Mouse (Mus musculus): ENCODE data around the gene Olfr1124. TPM values are rescaled to one million over a fixed set of nuclear protein-coding genes. Genes with fewer than 3 reads are reported as not detected.
"Not testable (repeated sequence)": the region's sequence is repeated elsewhere in the genome, so short reads cannot be mapped to it uniquely, and the experiment has no call there.

The Olfr1124 gene
- 0.06 and 0.14 TPM in 2 replicates for polyA plus RNA-seq (2016; fragmentation: Nextera tagmentation; extraction: Ambion mirVana)

DNA sequence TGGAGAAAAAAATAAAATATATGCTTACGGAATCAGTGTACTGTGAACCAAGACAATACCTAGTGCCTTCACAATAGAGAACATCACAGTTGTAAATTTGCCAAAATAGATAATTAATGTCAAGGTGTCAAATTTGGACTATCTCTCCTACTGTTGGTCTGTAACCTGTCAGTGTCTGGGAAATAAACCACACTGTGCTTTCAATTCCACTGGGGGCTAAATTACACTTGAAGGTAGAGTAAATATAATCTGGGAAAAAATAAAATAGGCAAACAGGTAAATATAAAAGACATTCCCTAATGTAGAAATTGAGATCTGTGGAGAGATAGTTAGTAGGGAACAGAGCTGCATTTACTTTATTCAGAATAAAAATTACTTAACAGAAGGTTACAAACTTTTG is at the start of gene Olfr1124:
Gene Olfr1124, plus strand, starts transcription at position 301 of the 400 bp plus-strand sequence.
- no peaks in the 10 kb centered on the region for H3K4me1 ChIP-seq
- H3K9me3 ChIP-seq = no peaks in the 10 kb centered on the region
- H3K27ac ChIP-seq (replicated peaks) = no peak within 1 kb of the TSS
- H3K27me3 ChIP-seq (replicated peaks; ENCODE audit: low read depth, poor library complexity, severe bottlenecking) = no peaks in the 10 kb centered on the region
- 95% methylated on average over 1 of the region's 1 CpGs for WGBS
- H3K36me3 ChIP-seq (replicated peaks) = no peaks in the 10 kb centered on the region
- no peak within 1 kb of the TSS for H3K4me3 ChIP-seq
- no peak for DNase-seq (ENCODE audit: low spot score)

DNA sequence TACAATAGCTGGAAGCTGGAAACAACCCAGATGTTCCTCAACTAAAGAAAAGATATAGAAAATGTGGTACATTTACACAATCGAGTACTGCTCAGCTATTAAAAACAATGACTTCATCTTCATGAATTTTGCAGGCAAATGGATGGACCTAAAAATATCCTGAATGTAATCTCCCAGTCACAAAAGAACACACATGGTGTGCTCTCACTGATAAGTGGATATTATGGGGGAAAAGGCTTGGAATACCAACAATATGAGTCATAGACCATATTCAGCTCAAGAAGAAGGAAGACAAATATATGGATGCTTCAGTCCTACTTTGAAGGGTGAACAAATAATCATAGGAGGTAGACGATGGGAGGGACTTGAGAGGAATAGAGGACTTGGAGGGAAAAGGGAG is 46.1 kb upstream of the Olfr1124 start:
- no peak for DNase-seq (ENCODE audit: low spot score)
- Histone ChIP-seq H3K4me3 (no peak overlapping the region), H3K27ac (replicated peaks) (no peak overlapping the region), H3K27me3 (replicated peaks; ENCODE audit: low read depth, poor library complexity, severe bottlenecking) (no peaks in the 10 kb centered on the region), H3K36me3 (replicated peaks) (no peaks in the 10 kb centered on the region), H3K9me3 (no peaks in the 10 kb centered on the region), H3K4me1 (no peaks in the 10 kb centered on the region)
- 88% methylated on average over 2 of the region's 2 CpGs for WGBS

GRCm38 (mm10) chr2:87385549-87385948 is 44.5 kb upstream of the Olfr1124 start, which contains the start of gene Olfr1122:
Olfr1122 (plus strand) TSS chr2:87385849.
- H3K27ac ChIP-seq (replicated peaks) = no peak within 1 kb of the TSS
- no peak for DNase-seq (ENCODE audit: low spot score)
- no peaks in the 10 kb centered on the region for H3K27me3 ChIP-seq (replicated peaks; ENCODE audit: low read depth, poor library complexity, severe bottlenecking)
- WGBS = 92% methylated on average over 2 of the region's 2 CpGs
- no peaks in the 10 kb centered on the region for H3K9me3 ChIP-seq
- no peak within 1 kb of the TSS for H3K4me3 ChIP-seq
- H3K4me1 ChIP-seq = no peaks in the 10 kb centered on the region
- no peaks in the 10 kb centered on the region for H3K36me3 ChIP-seq (replicated peaks)

- not testable (repeated sequence) for DNase-seq (ENCODE audit: low spot score); H3K27me3 ChIP-seq (replicated peaks; ENCODE audit: low read depth, poor library complexity, severe bottlenecking); H3K4me3 ChIP-seq; H3K9me3 ChIP-seq; H3K4me1 ChIP-seq; H3K27ac ChIP-seq (replicated peaks); H3K36me3 ChIP-seq (replicated peaks)
- 90% methylated on average over 5 of the region's 5 CpGs for WGBS
Observed at GRCm38 (mm10) chr2:87393605-87394004, 36.5 kb upstream of the Olfr1124 start.

- H3K36me3 ChIP-seq (replicated peaks); H3K27ac ChIP-seq (replicated peaks); H3K4me1 ChIP-seq; H3K9me3 ChIP-seq; H3K4me3 ChIP-seq; DNase-seq (ENCODE audit: low spot score); H3K27me3 ChIP-seq (replicated peaks; ENCODE audit: low read depth, poor library complexity, severe bottlenecking): not testable (repeated sequence)
- WGBS = 90% methylated on average over 7 of the region's 7 CpGs
Observed at GRCm38 (mm10) chr2:87394686-87395085, 35.4 kb upstream of the Olfr1124 start.

DNA sequence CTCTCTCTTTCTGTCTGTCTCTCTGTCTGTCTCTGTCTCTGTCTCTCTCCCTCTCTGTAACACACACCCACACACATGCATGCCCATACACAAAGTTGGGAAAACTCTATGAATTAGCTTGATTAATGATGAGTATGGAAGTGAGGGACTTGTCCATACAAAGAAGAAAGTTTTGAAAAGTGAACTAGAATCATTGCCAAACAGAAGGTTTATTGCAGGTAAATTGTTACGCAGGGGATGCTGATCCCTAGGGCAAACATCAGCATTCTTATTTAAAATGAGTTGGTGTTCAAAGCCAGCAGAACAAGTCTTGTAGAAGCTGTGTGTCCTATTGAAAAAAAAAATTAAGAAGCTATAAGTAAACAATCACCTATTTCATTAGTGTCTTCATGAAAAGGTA is 13.7 kb upstream of the Olfr1124 start, which contains the start of gene Olfr1123:
Gene Olfr1123, plus strand, starts transcription at position 301 of the 400 bp plus-strand sequence.
- Histone ChIP-seq H3K36me3 (replicated peaks) (no peaks in the 10 kb centered on the region), H3K27ac (replicated peaks) (no peak within 1 kb of the TSS), H3K27me3 (replicated peaks; ENCODE audit: low read depth, poor library complexity, severe bottlenecking) (no peaks in the 10 kb centered on the region), H3K4me1 (no peaks in the 10 kb centered on the region), H3K9me3 (no peaks in the 10 kb centered on the region), H3K4me3 (no peak within 1 kb of the TSS)
- no peak for DNase-seq (ENCODE audit: low spot score)
- WGBS = 85% methylated on average over 1 of the region's 1 CpGs

DNA sequence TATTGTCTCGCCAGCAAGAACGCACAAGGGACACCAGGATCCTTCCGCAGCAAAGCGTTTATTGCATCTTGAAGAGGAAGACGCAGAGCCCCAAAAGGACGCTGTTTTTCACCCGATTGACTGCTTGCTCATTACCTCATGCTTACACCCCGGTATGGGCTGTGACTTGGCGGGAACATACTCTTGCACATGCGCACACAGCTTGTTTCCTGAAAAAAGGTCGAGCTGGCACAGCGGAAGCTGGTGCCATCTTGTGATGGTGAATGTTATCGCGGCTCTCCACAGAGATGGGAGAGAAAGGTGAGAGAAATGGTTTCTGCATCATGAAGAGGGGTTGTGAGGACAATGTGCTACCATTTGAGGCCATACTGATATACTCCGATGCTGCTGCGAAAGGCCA is 7.7 kb downstream of the Olfr1124 start:
- Histone ChIP-seq H3K4me3 (no peak overlapping the region), H3K36me3 (replicated peaks) (no peaks in the 10 kb centered on the region), H3K4me1 (no peaks in the 10 kb centered on the region), H3K27ac (replicated peaks) (no peak overlapping the region), H3K27me3 (replicated peaks; ENCODE audit: low read depth, poor library complexity, severe bottlenecking) (no peaks in the 10 kb centered on the region), H3K9me3 (no peaks in the 10 kb centered on the region)
- WGBS = 92% methylated on average over 16 of the region's 16 CpGs
- DNase-seq (ENCODE audit: low spot score) = no peak

GRCm38 (mm10) chr2:87453662-87454061 is 23.6 kb downstream of the Olfr1124 start, which contains the start of gene Olfr1126:
Olfr1126 (plus strand) TSS chr2:87453962.
- Histone ChIP-seq H3K27me3 (replicated peaks; ENCODE audit: low read depth, poor library complexity, severe bottlenecking) (no peaks in the 10 kb centered on the region), H3K4me1 (no peaks in the 10 kb centered on the region), H3K9me3 (no peaks in the 10 kb centered on the region), H3K4me3 (no peak within 1 kb of the TSS), H3K27ac (replicated peaks) (no peak within 1 kb of the TSS), H3K36me3 (replicated peaks) (no peaks in the 10 kb centered on the region)
- DNase-seq (ENCODE audit: low spot score) = no peak

GRCm38 (mm10) chr2:87461769-87462168 is 31.7 kb downstream of the Olfr1124 start:
- no peaks in the 10 kb centered on the region for H3K27me3 ChIP-seq (replicated peaks; ENCODE audit: low read depth, poor library complexity, severe bottlenecking)
- WGBS = 91% methylated on average over 4 of the region's 4 CpGs
- no peaks in the 10 kb centered on the region for H3K4me1 ChIP-seq
- H3K27ac ChIP-seq (replicated peaks) = no peak overlapping the region
- H3K36me3 ChIP-seq (replicated peaks) = no peaks in the 10 kb centered on the region
- H3K9me3 ChIP-seq = no peaks in the 10 kb centered on the region
- no peak overlapping the region for H3K4me3 ChIP-seq
- no peak for DNase-seq (ENCODE audit: low spot score)

- H3K27me3 ChIP-seq (replicated peaks; ENCODE audit: low read depth, poor library complexity, severe bottlenecking) = no peaks in the 10 kb centered on the region
- H3K36me3 ChIP-seq (replicated peaks) = no peaks in the 10 kb centered on the region
- no peaks in the 10 kb centered on the region for H3K4me1 ChIP-seq
- H3K4me3 ChIP-seq = no peak overlapping the region
- H3K27ac ChIP-seq (replicated peaks) = no peak overlapping the region
- no peak for DNase-seq (ENCODE audit: low spot score)
- H3K9me3 ChIP-seq = no peaks in the 10 kb centered on the region
Observed at GRCm38 (mm10) chr2:87480207-87480606, 50.1 kb downstream of the Olfr1124 start.

DNA sequence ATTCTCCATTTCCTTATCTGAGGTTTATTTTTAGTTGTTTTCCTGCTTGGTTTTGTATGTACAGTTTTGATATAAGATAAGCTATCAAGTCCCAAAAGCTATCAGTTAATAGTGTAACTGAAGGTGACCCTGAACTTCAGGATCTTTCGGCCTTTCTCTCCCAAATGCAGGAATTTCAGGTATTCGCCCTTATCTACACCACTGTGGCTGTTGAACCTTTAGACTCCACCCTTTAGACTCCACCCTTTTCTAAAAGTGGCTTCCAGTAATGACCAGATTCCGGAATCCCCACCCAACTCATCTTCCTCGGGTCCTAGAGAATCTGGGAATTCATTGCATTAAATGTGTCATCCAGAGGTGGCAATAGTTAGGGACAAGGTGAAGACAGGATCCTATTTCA is 51.1 kb downstream of the Olfr1124 start:
- DNase-seq (ENCODE audit: low spot score) = no peak
- Histone ChIP-seq H3K27me3 (replicated peaks; ENCODE audit: low read depth, poor library complexity, severe bottlenecking) (no peaks in the 10 kb centered on the region), H3K36me3 (replicated peaks) (no peaks in the 10 kb centered on the region), H3K4me3 (no peak overlapping the region), H3K9me3 (no peaks in the 10 kb centered on the region), H3K27ac (replicated peaks) (no peak overlapping the region), H3K4me1 (no peaks in the 10 kb centered on the region)
- WGBS = 89% methylated on average over 4 of the region's 4 CpGs

DNA sequence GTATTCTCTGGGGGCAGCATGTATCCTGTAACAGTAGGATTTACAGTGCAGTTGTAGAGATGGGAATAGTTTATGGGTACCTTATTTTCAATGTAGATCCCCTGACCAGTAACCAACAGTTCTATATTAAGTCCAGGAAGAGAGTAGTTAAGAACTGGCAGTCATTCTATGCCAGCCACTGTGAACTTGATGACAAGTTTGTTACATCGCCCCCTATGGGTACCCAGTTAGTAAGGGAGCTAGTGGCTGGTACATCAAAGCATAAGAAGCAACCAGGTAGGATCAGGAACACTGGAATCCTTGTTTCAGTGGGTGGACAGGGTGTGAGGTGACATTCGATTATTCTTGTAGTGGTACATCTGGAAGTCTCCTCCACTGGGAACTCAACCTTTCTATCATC is 52.2 kb downstream of the Olfr1124 start:
- DNase-seq (ENCODE audit: low spot score) = no peak
- H3K4me3 ChIP-seq = no peak overlapping the region
- no peak overlapping the region for H3K27ac ChIP-seq (replicated peaks)
- H3K36me3 ChIP-seq (replicated peaks) = no peaks in the 10 kb centered on the region
- WGBS = 80% methylated on average over 2 of the region's 2 CpGs
- H3K27me3 ChIP-seq (replicated peaks; ENCODE audit: low read depth, poor library complexity, severe bottlenecking) = no peaks in the 10 kb centered on the region
- no peaks in the 10 kb centered on the region for H3K4me1 ChIP-seq
- no peaks in the 10 kb centered on the region for H3K9me3 ChIP-seq
